Mouse (Mus musculus) telencephalon, adult 2 months (tissue): ENCODE results near the gene Zfp503.

Source experiments
- DNase-seq: peaks from one replicate; pipeline ENCODE4 v3.0.0-alpha.2; 2011; ENCODE audit warnings: low read depth, low spot score

Zfp503 gene

GRCm38 (mm10) chr14:21968978-21969377, 20.4 kb downstream of the Zfp503 start:
- no peak for DNase-seq

- no peak for DNase-seq
These were observed 21.9 kb downstream of the Zfp503 start for GRCm38 (mm10) chr14:21967375-21968010.

GRCm38 (mm10) chr14:21966276-21966675, 23.1 kb downstream of the Zfp503 start:
- DNase-seq, result no peak

GRCm38 (mm10) chr14:21962381-21963050, 26.9 kb downstream of the Zfp503 start:
- DNase-seq, result no peak

- DNase-seq, result no peak
These were observed 30.2 kb downstream of the Zfp503 start for GRCm38 (mm10) chr14:21959243-21959642.

- no peak for DNase-seq
These were observed 30.8 kb downstream of the Zfp503 start for GRCm38 (mm10) chr14:21958643-21959042.

- no peak for DNase-seq
These were observed 36.9 kb downstream of the Zfp503 start for GRCm38 (mm10) chr14:21952541-21952940.

GRCm38 (mm10) chr14:21951896-21952523, 37.4 kb downstream of the Zfp503 start:
- no peak for DNase-seq

- DNase-seq, result no peak
These were observed 44.5 kb downstream of the Zfp503 start for GRCm38 (mm10) chr14:21944946-21945345.

GRCm38 (mm10) chr14:21941581-21941980, 47.8 kb downstream of the Zfp503 start:
- DNase-seq, result no peak

GRCm38 (mm10) chr14:21937116-21937515, 52.3 kb downstream of the Zfp503 start:
- DNase-seq, result no peak

GRCm38 (mm10) chr14:21936102-21936630, 53.2 kb downstream of the Zfp503 start:
- DNase-seq, result no peak
